Mouse (Mus musculus) hindbrain, embryonic 11.5 days (tissue): ENCODE data around the gene Tspan3. TPM values are rescaled to one million over a fixed set of nuclear protein-coding genes. Genes with fewer than 3 reads are reported as not detected.
A peak's percentile ranks its signal among the peaks of the same experiment; 100 is the strongest.

Experiments
- ATAC-seq: fragments of 200-750 bp; cut with Nextera tagmentation; 2 replicates; pipeline ENCODE4 v1.8.0; 2017; ENCODE audit warnings: mild to moderate bottlenecking, moderate TSS enrichment, moderate library complexity; ENCODE audit not compliant: low FRiP score
- DNase-seq: peaks from one replicate; pipeline ENCODE4 v3.0.0-alpha.2; 2015; ENCODE audit warnings: low spot score
- H3K27ac ChIP-seq: fragments of 300-500 bp; sonication (generic); 2 replicates; pipeline ENCODE4 v1.5.1; 2014; ENCODE audit warnings: mild to moderate bottlenecking, low read depth, low read length
- H3K27me3 ChIP-seq: fragments of 300-500 bp; sonication (generic); 2 replicates; pipeline ENCODE4 v1.6.1; 2014; ENCODE audit warnings: mild to moderate bottlenecking, low read length, moderate library complexity, mixed read lengths; ENCODE audit not compliant: control insufficient read depth, insufficient read depth
- H3K36me3 ChIP-seq: fragments of 300-500 bp; sonication (generic); 2 replicates; pipeline ENCODE4 v1.6.1; 2014; ENCODE audit warnings: mild to moderate bottlenecking, low read length, moderate library complexity, mixed read lengths; ENCODE audit not compliant: control insufficient read depth, insufficient read depth
- H3K4me1 ChIP-seq: fragments of 300-500 bp; sonication (generic); replicated peaks from 2 replicates; pipeline ENCODE4 v1.6.1; 2014; ENCODE audit warnings: low read length, mixed read lengths; ENCODE audit not compliant: control insufficient read depth, insufficient read depth
- H3K4me2 ChIP-seq: fragments of 300-500 bp; sonication (generic); replicated peaks from 2 replicates; pipeline ENCODE4 v1.6.1; 2014; ENCODE audit warnings: mild to moderate bottlenecking, low read depth, low read length
- H3K4me3 ChIP-seq: fragments of 300-500 bp; sonication (generic); 2 replicates; pipeline ENCODE4 v1.5.1; 2014; ENCODE audit warnings: low read depth, low read length
- H3K9ac ChIP-seq: fragments of 300-500 bp; sonication (generic); 2 replicates; pipeline ENCODE4 v1.6.1; 2014; ENCODE audit warnings: low read depth, low read length
- H3K9me3 ChIP-seq: fragments of 300-500 bp; sonication (generic); 2 replicates; pipeline ENCODE4 v1.6.1; 2016; ENCODE audit warnings: low read length; ENCODE audit not compliant: control insufficient read depth
- WGBS: fragments of 180-500 bp; shearing (Covaris S2); extraction: QIAGEN DNeasy Blood & Tissue Kit; methylation state at CpG from one replicate; pipeline ENCODE4 v1.1.7; 2014; 5-methylcytosine and 5-hydroxymethylcytosine counted together
- polyA plus RNA-seq: library from polyadenylated mRNA; unstranded; fragments of >200 nt; fragmentation: Nextera tagmentation; extraction: Ambion mirVana; gene quantifications from 2 replicates; pipeline ENCODE4 v1.2.1, GENCODE M21; 2014

Gene Tspan3
- polyA plus RNA-seq, 1 experiment from 2014 or later: 529 TPM

- no peaks in the 10 kb centered on the region for H3K4me1 ChIP-seq
- H3K9me3 ChIP-seq: no peaks in the 10 kb centered on the region
- DNase-seq (no peak), ATAC-seq (no peak)
- no peak overlapping the region for H3K27ac ChIP-seq
- 97% methylated on average over 3 of the region's 3 CpGs for WGBS
- peaks cover 8% of the 10 kb centered on the region for H3K36me3 ChIP-seq
- no peak overlapping the region for H3K4me2 ChIP-seq
- no peaks in the 10 kb centered on the region for H3K27me3 ChIP-seq
- no peak overlapping the region for H3K4me3 ChIP-seq
- H3K9ac ChIP-seq: no peak overlapping the region
Measured at GRCm38 (mm10) chr9:56129951-56130350, 35.3 kb downstream of the Tspan3 start.

GRCm38 (mm10) chr9:56128331-56128730, 36.9 kb downstream of the Tspan3 start:
- Histone ChIP-seq H3K4me2 (no peak overlapping the region), H3K9ac (no peak overlapping the region), H3K36me3 (peaks cover 6% of the 10 kb centered on the region), H3K4me1 (no peaks in the 10 kb centered on the region), H3K27ac (no peak overlapping the region), H3K27me3 (no peaks in the 10 kb centered on the region), H3K9me3 (no peaks in the 10 kb centered on the region), H3K4me3 (no peak overlapping the region)
- no peak for DNase-seq
- ATAC-seq: no peak
- WGBS: 85% methylated on average over 9 of the region's 9 CpGs

GRCm38 (mm10) chr9:56126453-56127173, 38.7 kb downstream of the Tspan3 start:
- DNase-seq (no peak), ATAC-seq (no peak)
- 89% methylated on average over 16 of the region's 16 CpGs for WGBS
- H3K36me3 ChIP-seq: peaks cover 3% of the 10 kb centered on the region; the same call in 1 of the 2 replicates
- H3K4me3 ChIP-seq: no peak overlapping the region
- no peaks in the 10 kb centered on the region for H3K4me1 ChIP-seq
- H3K27ac ChIP-seq: no peak overlapping the region
- no peak overlapping the region for H3K9ac ChIP-seq
- H3K4me2 ChIP-seq: no peak overlapping the region
- no peaks in the 10 kb centered on the region for H3K9me3 ChIP-seq
- no peaks in the 10 kb centered on the region for H3K27me3 ChIP-seq

GRCm38 (mm10) chr9:56124561-56124960, 40.7 kb downstream of the Tspan3 start:
- WGBS: 26% methylated on average over 11 of the region's 11 CpGs
- H3K4me1 ChIP-seq: 0 out of 2 replicates have a peak, but pooled peaks cover 2% of the 10 kb centered on the region
- no peak overlapping the region for H3K4me3 ChIP-seq
- ATAC-seq: no peak
- H3K36me3 ChIP-seq: peaks cover 3% of the 10 kb centered on the region; the same call in 1 of the 2 replicates
- no peaks in the 10 kb centered on the region for H3K27me3 ChIP-seq
- DNase-seq: no peak
- no peaks in the 10 kb centered on the region for H3K9me3 ChIP-seq
- no peak overlapping the region for H3K4me2 ChIP-seq
- H3K27ac ChIP-seq: no peak overlapping the region
- no peak overlapping the region for H3K9ac ChIP-seq

- Histone ChIP-seq H3K9me3 (no peaks in the 10 kb centered on the region), H3K36me3 (no peaks in the 10 kb centered on the region), H3K9ac (no peak overlapping the region), H3K4me1 (peaks cover 2% of the 10 kb centered on the region; the same call in 1 of the 2 replicates), H3K27ac (no peak overlapping the region), H3K27me3 (no peaks in the 10 kb centered on the region), H3K4me3 (no peak overlapping the region), H3K4me2 (no peak overlapping the region)
- DNase-seq: no peak
- 88% methylated on average over 7 of the region's 7 CpGs for WGBS
- ATAC-seq: no peak
Measured at GRCm38 (mm10) chr9:56123613-56124012, 41.7 kb downstream of the Tspan3 start.

GRCm38 (mm10) chr9:56122973-56123372, 42.3 kb downstream of the Tspan3 start:
- Histone ChIP-seq H3K36me3 (no peaks in the 10 kb centered on the region), H3K27me3 (no peaks in the 10 kb centered on the region), H3K4me1 (peaks cover 2% of the 10 kb centered on the region; the same call in 1 of the 2 replicates), H3K9ac (no peak overlapping the region), H3K4me3 (no peak overlapping the region), H3K4me2 (no peak overlapping the region), H3K27ac (no peak overlapping the region), H3K9me3 (no peaks in the 10 kb centered on the region)
- 80% methylated on average over 8 of the region's 8 CpGs for WGBS
- DNase-seq (no peak), ATAC-seq (no peak)

GRCm38 (mm10) chr9:56121097-56121496, 44.2 kb downstream of the Tspan3 start:
- no peak overlapping the region for H3K9ac ChIP-seq
- no peaks in the 10 kb centered on the region for H3K36me3 ChIP-seq
- H3K9me3 ChIP-seq: no peaks in the 10 kb centered on the region
- H3K27ac ChIP-seq: no peak overlapping the region
- H3K4me3 ChIP-seq: no peak overlapping the region
- H3K4me2 ChIP-seq: no peak overlapping the region
- H3K27me3 ChIP-seq: no peaks in the 10 kb centered on the region
- ATAC-seq: 0 out of 2 replicates have a peak, but pooled peaks have one; percentile 21
- H3K4me1 ChIP-seq: peaks cover 2% of the 10 kb centered on the region; the same call in 1 of the 2 replicates
- 33% methylated on average over 7 of the region's 7 CpGs for WGBS
- peak; percentile 57 for DNase-seq

- ATAC-seq (no peak), DNase-seq (no peak)
- Histone ChIP-seq H3K27me3 (no peaks in the 10 kb centered on the region), H3K4me1 (peaks cover 2% of the 10 kb centered on the region; the same call in 1 of the 2 replicates), H3K27ac (no peak overlapping the region), H3K4me3 (no peak overlapping the region), H3K9ac (no peak overlapping the region), H3K36me3 (no peaks in the 10 kb centered on the region), H3K4me2 (no peak overlapping the region), H3K9me3 (no peaks in the 10 kb centered on the region)
- WGBS: 85% methylated on average over 2 of the region's 2 CpGs
Measured at GRCm38 (mm10) chr9:56119651-56120050, 45.6 kb downstream of the Tspan3 start.

GRCm38 (mm10) chr9:56118582-56118981, 46.7 kb downstream of the Tspan3 start:
- H3K4me3 ChIP-seq: peak overlapping the region; percentile 25; the same call in 1 of the 2 replicates
- H3K9me3 ChIP-seq: no peaks in the 10 kb centered on the region
- H3K27me3 ChIP-seq: no peaks in the 10 kb centered on the region
- H3K9ac ChIP-seq: 0 out of 2 replicates have a peak overlapping the region, but pooled peaks have one; percentile 17
- ATAC-seq: peak; percentile 56
- H3K36me3 ChIP-seq: no peaks in the 10 kb centered on the region
- DNase-seq: peak; percentile 93
- H3K4me2 ChIP-seq: peak overlapping the region; percentile 52
- peaks cover 2% of the 10 kb centered on the region; the same call in 1 of the 2 replicates for H3K4me1 ChIP-seq
- 8% methylated on average over 14 of the region's 14 CpGs for WGBS
- no peak overlapping the region for H3K27ac ChIP-seq
